Mouse (Mus musculus) heart, embryonic 13.5 days (tissue): Measurements from ENCODE around the gene Cnnm2. TPM values are rescaled to one million over a fixed set of nuclear protein-coding genes. Genes with fewer than 3 reads are reported as not detected.

Source experiments
- ATAC-seq: fragments of 200-750 bp; cut with Nextera tagmentation; 2 replicates; pipeline ENCODE4 v1.8.0; 2017; ENCODE audit warnings: moderate TSS enrichment; ENCODE audit not compliant: insufficient number of reproducible peaks, low FRiP score, low TSS enrichment; ENCODE audit errors: extremely low read depth
- H3K27ac ChIP-seq: fragments of 300-500 bp; sonication (generic); replicated peaks from 2 replicates; pipeline ENCODE4 v1.5.1; 2015; ENCODE audit warnings: moderate library complexity, mild to moderate bottlenecking, inconsistent platforms
- H3K27me3 ChIP-seq: fragments of 300-500 bp; sonication (generic); replicated peaks from 2 replicates; pipeline ENCODE4 v1.6.1; 2015; ENCODE audit warnings: mild to moderate bottlenecking, inconsistent platforms
- H3K36me3 ChIP-seq: fragments of 300-500 bp; sonication (generic); 2 replicates; pipeline ENCODE4 v1.6.1; 2015; ENCODE audit warnings: mild to moderate bottlenecking, inconsistent platforms
- H3K4me1 ChIP-seq: fragments of 300-500 bp; sonication (generic); 2 replicates; pipeline ENCODE4 v1.6.1; 2015; ENCODE audit warnings: inconsistent platforms
- H3K4me2 ChIP-seq: fragments of 300-500 bp; sonication (generic); 2 replicates; pipeline ENCODE4 v1.6.1; 2015; ENCODE audit warnings: inconsistent platforms, mild to moderate bottlenecking, moderate library complexity
- H3K4me3 ChIP-seq: fragments of 300-500 bp; sonication (generic); 2 replicates; pipeline ENCODE4 v1.5.1; 2015; ENCODE audit warnings: moderate library complexity, mild to moderate bottlenecking, inconsistent platforms
- H3K9ac ChIP-seq: fragments of 300-500 bp; sonication (generic); 2 replicates; pipeline ENCODE4 v1.6.1; 2015; ENCODE audit warnings: inconsistent platforms, mild to moderate bottlenecking, moderate library complexity
- H3K9me3 ChIP-seq: fragments of 300-500 bp; sonication (generic); 2 replicates; pipeline ENCODE4 v1.6.1; 2016; ENCODE audit warnings: inconsistent platforms
- WGBS: fragments of 180-500 bp; shearing (Covaris S2); methylation state at CpG from one replicate; pipeline ENCODE4 v1.1.7; 2015; ENCODE audit warnings: mixed read lengths; 5-methylcytosine and 5-hydroxymethylcytosine counted together
- polyA plus RNA-seq: library from polyadenylated mRNA; unstranded; fragments of >200 nt; fragmentation: Nextera tagmentation; extraction: Ambion mirVana; gene quantifications from 2 replicates; pipeline ENCODE4 v1.2.1, GENCODE M21; 2015

The Cnnm2 gene
- polyA plus RNA-seq, 1 experiment from 2014 or later: 2.5 TPM

DNA sequence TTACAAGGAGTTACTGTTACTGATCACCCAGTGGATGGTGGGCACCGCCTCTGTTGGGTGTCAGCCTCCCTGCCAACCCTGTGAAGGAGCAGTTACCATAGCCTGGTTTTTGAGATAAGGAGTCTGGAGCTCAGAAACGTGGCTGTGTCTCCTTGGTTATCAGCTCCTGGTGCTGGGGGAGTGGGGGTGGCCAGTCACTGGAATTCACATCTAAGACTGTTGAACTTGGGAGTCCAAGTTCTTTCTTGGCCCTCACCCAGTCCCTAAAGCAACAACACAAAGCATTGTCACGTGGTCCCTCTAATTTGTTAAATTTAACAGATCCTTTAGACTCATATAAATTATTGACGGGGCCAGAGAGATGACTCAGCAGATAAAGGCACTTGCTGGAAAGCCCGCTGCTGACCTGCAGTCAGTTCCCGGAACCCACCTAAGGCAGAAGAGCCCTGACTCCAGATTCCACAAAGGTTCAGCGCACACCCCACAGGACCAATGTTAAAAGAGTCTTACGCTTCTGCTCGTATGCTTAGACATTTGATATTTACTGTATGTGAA, 88.1 kb downstream of the Cnnm2 start:
- peaks cover 42% of the 10 kb centered on the region for H3K4me1 ChIP-seq
- no peaks in the 10 kb centered on the region for H3K36me3 ChIP-seq
- peak; percentile 77; the same call in 1 of the 2 replicates for ATAC-seq
- H3K27ac ChIP-seq: peak overlapping the region; percentile 48
- 53% methylated on average over 9 of the region's 9 CpGs for WGBS
- no peak overlapping the region for H3K4me3 ChIP-seq
- H3K4me2 ChIP-seq: no peak overlapping the region
- H3K27me3 ChIP-seq: no peaks in the 10 kb centered on the region
- no peaks in the 10 kb centered on the region for H3K9me3 ChIP-seq
- H3K9ac ChIP-seq: no peak overlapping the region

DNA sequence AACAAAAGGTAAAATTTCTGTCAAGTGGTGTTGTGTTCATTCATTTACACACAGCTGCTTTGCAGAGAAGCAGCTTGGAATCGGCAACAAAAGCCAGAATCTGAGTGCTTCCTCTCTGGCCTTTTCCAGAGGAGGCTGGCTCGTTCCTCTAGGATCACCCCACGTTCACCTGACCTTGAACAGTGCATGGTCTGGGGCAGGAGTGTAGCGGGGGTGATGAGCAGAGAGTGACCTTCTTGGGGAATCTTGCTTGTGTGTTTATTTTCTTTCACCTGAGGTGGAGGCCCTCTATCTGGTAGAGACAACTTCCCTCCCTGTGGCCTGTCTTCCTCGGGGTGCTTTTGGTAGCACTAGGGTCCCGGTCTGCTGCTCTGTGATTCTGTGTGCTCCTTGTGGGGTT, 94.8 kb downstream of the Cnnm2 start:
- Histone ChIP-seq H3K27me3 (no peaks in the 10 kb centered on the region), H3K4me2 (peak overlapping the region; percentile 16; the same call in 1 of the 2 replicates), H3K9ac (peak overlapping the region; percentile 47), H3K27ac (no peak overlapping the region), H3K9me3 (no peaks in the 10 kb centered on the region), H3K4me3 (no peak overlapping the region), H3K4me1 (peaks cover 29% of the 10 kb centered on the region), H3K36me3 (no peaks in the 10 kb centered on the region)
- WGBS: 41% methylated on average over 6 of the region's 6 CpGs
- no peak for ATAC-seq

DNA sequence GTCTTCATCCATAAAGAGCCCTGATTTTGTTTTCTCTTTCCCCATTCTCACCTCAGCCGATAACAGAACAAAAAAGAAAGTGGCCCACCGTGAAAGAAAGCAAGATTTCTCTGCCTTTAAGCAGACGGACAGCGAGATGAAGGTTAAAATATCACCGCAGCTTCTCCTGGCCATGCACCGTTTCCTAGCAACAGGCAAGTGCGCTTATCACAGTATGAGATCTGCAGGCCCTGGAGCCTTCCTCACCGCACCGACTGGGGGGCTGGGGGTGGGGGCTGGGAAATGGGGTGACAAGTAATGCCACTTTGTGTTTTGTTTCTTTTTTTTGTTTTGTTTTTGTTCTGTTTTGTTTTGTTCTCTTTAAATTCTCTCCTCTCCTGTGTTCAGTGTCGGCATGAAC, 95.4 kb downstream of the Cnnm2 start:
- Histone ChIP-seq H3K9me3 (no peaks in the 10 kb centered on the region), H3K4me1 (peaks cover 29% of the 10 kb centered on the region), H3K27ac (no peak overlapping the region), H3K36me3 (no peaks in the 10 kb centered on the region), H3K4me2 (peak overlapping the region; percentile 16; the same call in 1 of the 2 replicates), H3K27me3 (no peaks in the 10 kb centered on the region), H3K4me3 (no peak overlapping the region), H3K9ac (peak overlapping the region; percentile 47; the same call in 1 of the 2 replicates)
- ATAC-seq: no peak
- WGBS: 31% methylated on average over 10 of the region's 10 CpGs

DNA sequence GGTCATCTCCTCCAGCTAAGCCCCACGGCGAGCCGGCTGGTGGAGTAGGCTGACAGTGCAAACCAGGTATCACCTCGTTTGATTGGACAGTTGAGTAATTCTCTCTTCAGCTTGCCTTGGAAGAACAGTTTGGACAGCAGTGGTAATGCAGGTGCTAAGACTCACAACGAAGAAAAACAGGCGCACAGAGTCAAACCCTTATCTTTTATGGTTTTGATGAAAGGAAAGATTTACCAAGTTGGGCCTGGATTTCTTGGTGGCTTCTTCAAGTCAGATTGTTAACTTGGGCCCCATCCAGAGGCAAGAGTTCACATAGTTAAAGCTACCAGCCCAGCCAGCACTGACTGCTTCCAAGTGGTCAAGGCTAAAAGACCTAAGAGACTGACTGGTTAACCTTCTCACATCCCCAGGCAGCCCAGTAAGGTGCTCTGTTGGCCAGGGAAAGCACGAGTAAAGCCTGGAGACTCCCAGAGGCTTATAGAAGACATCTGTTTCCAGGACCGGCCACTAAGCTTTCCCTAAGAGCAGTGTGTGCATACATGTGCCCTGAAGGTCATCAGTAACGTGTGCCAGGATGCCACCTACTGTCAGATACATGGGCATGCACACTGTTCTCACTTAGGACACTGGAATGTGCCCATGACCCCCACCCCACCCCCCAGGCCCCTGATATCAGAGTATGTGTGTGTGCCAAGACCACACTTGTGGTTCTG, 96.0 kb downstream of the Cnnm2 start:
- Histone ChIP-seq H3K9me3 (no peaks in the 10 kb centered on the region), H3K9ac (0 out of 2 replicates have a peak overlapping the region, but pooled peaks have one; percentile 58), H3K4me2 (no peak overlapping the region), H3K4me3 (no peak overlapping the region), H3K4me1 (peaks cover 31% of the 10 kb centered on the region), H3K36me3 (no peaks in the 10 kb centered on the region), H3K27me3 (no peaks in the 10 kb centered on the region), H3K27ac (0 out of 2 replicates have a peak overlapping the region, but pooled peaks have one; percentile 20)
- WGBS: 54% methylated on average over 9 of the region's 9 CpGs
- peak; percentile 40; the same call in 1 of the 2 replicates for ATAC-seq

DNA sequence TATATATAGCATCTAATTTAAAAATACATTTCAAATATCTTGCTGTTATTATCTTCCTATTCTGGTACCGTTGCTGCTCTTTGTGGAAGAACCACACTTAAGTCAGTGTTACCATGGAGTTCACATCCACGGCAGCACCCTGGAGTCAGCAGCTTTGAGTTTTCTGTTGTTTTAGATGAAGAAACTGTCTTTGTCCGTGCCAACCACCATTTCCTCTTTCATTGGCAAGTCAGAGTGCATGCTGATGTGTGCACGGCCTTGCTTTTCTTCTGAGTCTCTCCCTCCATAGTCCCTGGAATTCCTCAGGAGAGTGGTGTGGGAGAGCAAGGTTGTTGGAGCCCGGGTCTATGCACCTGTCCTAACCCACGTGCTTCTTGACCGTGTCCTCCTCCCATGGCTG, 96.8 kb downstream of the Cnnm2 start:
- Histone ChIP-seq H3K4me3 (no peak overlapping the region), H3K27me3 (no peaks in the 10 kb centered on the region), H3K27ac (no peak overlapping the region), H3K9me3 (no peaks in the 10 kb centered on the region), H3K36me3 (no peaks in the 10 kb centered on the region), H3K4me1 (peaks cover 36% of the 10 kb centered on the region), H3K9ac (no peak overlapping the region), H3K4me2 (no peak overlapping the region)
- no peak for ATAC-seq
- 80% methylated on average over 7 of the region's 7 CpGs for WGBS

DNA sequence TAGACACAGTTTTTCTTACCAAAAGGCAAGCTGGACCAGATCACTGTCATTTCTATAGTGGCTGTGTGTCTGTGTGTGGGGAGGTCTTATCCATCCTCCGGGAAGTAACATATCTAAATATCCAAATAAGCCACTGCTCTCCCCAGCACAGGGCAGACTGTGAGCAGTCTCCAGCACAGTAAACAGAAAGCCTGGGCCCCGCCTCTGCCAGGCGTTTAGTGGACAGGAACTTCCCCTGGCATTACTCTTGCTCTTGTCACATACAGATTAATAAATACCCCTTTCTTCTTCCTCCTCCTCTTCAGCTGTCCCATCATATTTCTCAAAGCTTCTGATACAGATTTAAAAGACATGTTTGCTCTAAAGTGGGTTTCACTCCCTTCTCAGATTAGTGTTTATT, 101.2 kb downstream of the Cnnm2 start:
- Histone ChIP-seq H3K27ac (no peak overlapping the region), H3K4me1 (peaks cover 35% of the 10 kb centered on the region), H3K4me3 (no peak overlapping the region), H3K9ac (no peak overlapping the region), H3K27me3 (no peaks in the 10 kb centered on the region), H3K36me3 (no peaks in the 10 kb centered on the region), H3K9me3 (no peaks in the 10 kb centered on the region), H3K4me2 (no peak overlapping the region)
- 34% methylated on average over 3 of the region's 3 CpGs for WGBS
- ATAC-seq: no peak

DNA sequence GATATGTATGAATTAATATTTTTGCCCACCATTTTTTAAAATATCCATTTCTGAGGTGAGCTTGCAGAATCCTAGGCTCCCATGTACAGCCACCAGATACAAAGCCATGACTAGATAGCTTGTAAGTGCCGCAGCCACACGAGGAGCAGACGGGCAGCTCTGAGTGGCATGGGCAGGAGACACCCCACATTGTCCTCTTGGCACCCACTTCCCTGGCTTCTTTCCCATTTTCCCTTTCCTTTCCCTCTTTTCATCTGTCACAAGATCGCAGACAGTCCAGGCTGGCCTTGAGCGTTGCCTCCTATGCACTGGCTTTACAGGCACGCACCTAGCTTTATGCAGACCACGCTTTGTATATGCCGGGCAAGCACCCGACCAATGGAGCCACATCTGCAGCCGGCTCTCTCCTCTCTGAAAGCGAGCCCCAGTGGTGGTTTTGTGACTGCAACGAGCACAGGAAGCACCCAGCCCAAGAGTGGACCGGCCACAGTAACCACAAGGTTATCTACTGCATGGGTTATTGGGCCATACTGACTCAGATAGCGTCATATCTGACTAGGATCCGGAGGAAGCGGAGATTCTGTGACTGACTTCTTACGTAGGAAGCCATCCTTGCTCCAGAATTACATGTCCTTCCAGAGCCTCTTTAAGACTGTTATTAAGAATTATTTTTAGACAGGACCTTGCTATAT, 102.0 kb downstream of the Cnnm2 start:
- 66% methylated on average over 17 of the region's 17 CpGs for WGBS
- H3K9me3 ChIP-seq: no peaks in the 10 kb centered on the region

DNA sequence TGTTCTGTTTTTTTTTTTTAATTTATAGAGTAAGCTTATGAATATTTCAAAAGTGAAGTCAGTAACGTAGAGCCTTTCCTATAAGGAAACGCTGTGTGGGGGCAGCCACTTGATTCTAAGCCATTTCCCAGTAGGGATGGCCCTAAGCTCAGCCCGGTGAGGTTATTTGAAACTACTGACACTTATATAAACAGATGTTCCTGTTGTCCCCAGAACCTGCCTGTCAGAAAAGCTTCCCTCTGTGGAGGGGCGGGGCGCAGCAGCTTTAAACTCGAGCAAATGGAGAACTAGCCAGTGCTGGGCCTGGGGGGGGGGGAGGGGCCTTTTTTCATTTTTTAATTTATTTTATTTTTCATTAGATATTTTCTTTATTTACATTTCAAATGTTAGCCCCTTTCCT, 102.7 kb downstream of the Cnnm2 start:
- Histone ChIP-seq H3K4me3 (no peak overlapping the region), H3K4me2 (no peak overlapping the region), H3K27ac (no peak overlapping the region), H3K9me3 (no peaks in the 10 kb centered on the region), H3K9ac (no peak overlapping the region), H3K36me3 (no peaks in the 10 kb centered on the region), H3K27me3 (no peaks in the 10 kb centered on the region), H3K4me1 (peaks cover 34% of the 10 kb centered on the region)
- no peak for ATAC-seq
- 53% methylated on average over 6 of the region's 6 CpGs for WGBS

More for the DNA sequence above, 102.0 kb downstream of the Cnnm2 start:
- no peak for ATAC-seq
- no peaks in the 10 kb centered on the region for H3K27me3 ChIP-seq
- no peak overlapping the region for H3K4me3 ChIP-seq
- peaks cover 32% of the 10 kb centered on the region for H3K4me1 ChIP-seq
- no peak overlapping the region for H3K9ac ChIP-seq
- no peaks in the 10 kb centered on the region for H3K36me3 ChIP-seq
- H3K4me2 ChIP-seq: no peak overlapping the region
- 0 out of 2 replicates have a peak overlapping the region, but pooled peaks have one; percentile 8 for H3K27ac ChIP-seq

DNA sequence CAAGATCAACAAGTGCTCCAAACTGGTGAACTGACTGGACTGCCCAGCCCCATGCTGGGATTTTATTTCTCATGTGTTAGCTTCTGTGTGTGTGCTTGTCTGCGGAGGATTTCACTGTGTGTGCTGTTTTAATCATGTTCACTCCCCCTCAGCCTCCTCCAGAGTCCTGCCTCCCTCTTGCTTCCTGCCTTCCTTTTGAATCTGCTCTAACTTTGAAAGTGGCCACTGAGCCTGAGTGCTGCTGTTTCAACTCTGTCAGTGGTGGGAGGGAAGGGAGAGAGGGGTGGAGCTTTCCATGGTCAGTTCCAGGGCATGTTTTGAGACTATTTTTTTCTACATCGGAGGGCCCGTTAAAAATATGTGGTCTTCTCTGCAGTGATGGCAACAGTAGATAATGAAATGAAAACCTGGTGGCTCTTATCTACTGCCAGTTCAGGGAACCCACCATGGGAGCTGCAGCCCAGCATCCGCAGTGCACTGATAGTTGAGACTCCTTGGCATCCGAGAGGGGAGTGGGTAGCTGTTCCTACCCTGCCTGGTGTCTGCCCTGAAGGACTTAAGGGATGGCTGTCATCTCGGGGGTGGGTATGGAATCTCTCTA, 103.4 kb downstream of the Cnnm2 start:
- H3K4me1 ChIP-seq: peaks cover 38% of the 10 kb centered on the region
- no peak for ATAC-seq
- WGBS: 43% methylated on average over 6 of the region's 6 CpGs
- H3K27ac ChIP-seq: no peak overlapping the region
- H3K4me2 ChIP-seq: no peak overlapping the region
- H3K27me3 ChIP-seq: no peaks in the 10 kb centered on the region
- no peaks in the 10 kb centered on the region for H3K9me3 ChIP-seq
- H3K4me3 ChIP-seq: no peak overlapping the region
- H3K36me3 ChIP-seq: no peaks in the 10 kb centered on the region
- H3K9ac ChIP-seq: no peak overlapping the region

DNA sequence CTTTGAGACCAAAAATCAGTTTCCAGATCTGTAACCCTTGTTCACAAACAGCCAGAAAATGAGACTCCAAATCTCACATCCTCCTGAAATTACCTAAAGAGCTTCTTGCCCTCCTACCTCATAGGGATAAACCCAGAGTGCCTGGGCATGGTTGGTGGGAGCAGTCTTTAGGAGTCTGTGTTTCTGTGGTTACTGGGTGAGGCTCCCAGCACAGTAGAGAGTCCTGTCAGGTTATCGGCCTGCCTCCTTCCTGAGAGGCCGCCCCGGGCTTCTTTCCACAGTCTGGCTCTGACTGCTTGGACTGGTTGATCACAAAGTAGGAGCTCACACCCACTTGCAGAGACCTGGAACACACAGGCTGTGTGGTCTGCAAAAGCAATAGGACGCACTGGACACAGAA, 104.0 kb downstream of the Cnnm2 start:
- Histone ChIP-seq H3K36me3 (no peaks in the 10 kb centered on the region), H3K4me3 (no peak overlapping the region), H3K27ac (no peak overlapping the region), H3K4me2 (no peak overlapping the region), H3K4me1 (peaks cover 38% of the 10 kb centered on the region), H3K27me3 (no peaks in the 10 kb centered on the region), H3K9me3 (no peaks in the 10 kb centered on the region), H3K9ac (no peak overlapping the region)
- ATAC-seq: no peak
- 45% methylated on average over 4 of the region's 4 CpGs for WGBS

DNA sequence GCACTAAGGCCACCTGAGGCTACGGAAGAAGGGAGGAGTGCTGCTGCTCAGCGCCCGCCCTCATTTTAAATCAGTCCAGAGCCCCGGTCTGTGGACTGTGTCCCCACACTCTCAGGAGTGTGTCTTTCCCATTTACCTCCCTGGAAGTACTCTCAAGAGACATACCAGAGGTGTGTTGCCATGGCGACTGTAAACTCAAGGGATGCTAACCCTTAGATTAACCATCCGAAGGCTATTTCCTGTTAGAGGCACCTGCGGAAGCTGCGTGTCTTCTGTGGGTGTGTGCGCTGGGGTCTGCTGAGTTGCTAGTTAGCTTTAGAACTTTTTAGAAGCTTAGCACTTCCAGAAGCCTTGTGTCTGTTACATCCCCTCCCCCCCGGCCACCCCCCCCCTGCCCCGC, 107.7 kb downstream of the Cnnm2 start:
- Histone ChIP-seq H3K4me2 (no peak overlapping the region), H3K9ac (0 out of 2 replicates have a peak overlapping the region, but pooled peaks have one; percentile 52), H3K4me1 (peaks cover 22% of the 10 kb centered on the region), H3K36me3 (no peaks in the 10 kb centered on the region), H3K4me3 (no peak overlapping the region), H3K27me3 (no peaks in the 10 kb centered on the region), H3K27ac (no peak overlapping the region), H3K9me3 (no peaks in the 10 kb centered on the region)
- no peak for ATAC-seq
- 58% methylated on average over 11 of the region's 11 CpGs for whole genome bisulfite sequencing
